Mouse (Mus musculus) CH12.LX (cell line): ENCODE data around the gene Sbk3. TPM values are rescaled to one million over a fixed set of nuclear protein-coding genes. Genes with fewer than 3 reads are reported as not detected.

Experiments used
- DNase-seq: peaks from one replicate; pipeline ENCODE4 v3.0.0-alpha.2; 2013; ENCODE audit errors: extremely low read depth
- H3K27ac ChIP-seq: 2 replicates; pipeline ENCODE4 v1.5.1; 2012; ENCODE audit warnings: low read depth, mild to moderate bottlenecking, control low read depth, moderate library complexity; ENCODE audit not compliant: insufficient read depth
- H3K27me3 ChIP-seq: replicated peaks from 2 replicates; pipeline ENCODE3; 2012; ENCODE audit warnings: inconsistent platforms
- H3K36me3 ChIP-seq, 2 experiments: replicated peaks in 1 of 2; 2 replicates each; pipeline versions ENCODE3 to v1.6.1; 2012; ENCODE audit warnings: inconsistent platforms in 1 of 2, low read length in 1 of 2, mild to moderate bottlenecking in 1 of 2, mixed read lengths in 1 of 2, moderate library complexity in 1 of 2; ENCODE audit not compliant: control insufficient read depth in 1 of 2, insufficient read depth in 1 of 2
- H3K4me1 ChIP-seq, 2 experiments: 2 replicates each; pipeline ENCODE4 v1.6.1; 2012; ENCODE audit warnings: inconsistent platforms in 1 of 2, moderate library complexity in 1 of 2; ENCODE audit not compliant: insufficient read depth in 2 of 2, control insufficient read depth in 1 of 2
- H3K4me2 ChIP-seq: 2 replicates; pipeline ENCODE4 v1.6.1; 2012; ENCODE audit warnings: low read depth, mild to moderate bottlenecking, control low read depth; ENCODE audit not compliant: poor library complexity, insufficient read depth, severe bottlenecking
- H3K4me3 ChIP-seq, 3 experiments: fragments of 150-350 bp in 1 of 3; sonication (generic) in 1 of 3; replicated peaks in 1 of 3; 2 replicates each; pipeline versions ENCODE3 to v1.5.1; 2011 to 2012; ENCODE audit warnings: low read depth in 2 of 3, low read length in 2 of 3, mild to moderate bottlenecking in 2 of 3, moderate library complexity in 2 of 3, control low read depth in 1 of 3, improper control_type of control experiment in 1 of 3, inconsistent platforms in 1 of 3, mixed read lengths in 1 of 3; ENCODE audit not compliant: poor library complexity in 1 of 3
- H3K79me2 ChIP-seq: replicated peaks from 2 replicates; pipeline ENCODE4 v1.6.1; 2012; ENCODE audit warnings: mild to moderate bottlenecking, moderate library complexity; ENCODE audit not compliant: control insufficient read depth, poor library complexity, insufficient read depth, severe bottlenecking; ENCODE audit errors: extremely low read depth
- H3K9ac ChIP-seq: 2 replicates; pipeline ENCODE4 v1.6.1; 2012; ENCODE audit warnings: low read depth, mild to moderate bottlenecking, control low read depth, moderate library complexity; ENCODE audit not compliant: insufficient read depth
- H3K9me3 ChIP-seq: replicated peaks from 2 replicates; pipeline ENCODE3; 2012; ENCODE audit warnings: low read length, inconsistent platforms, mixed read lengths
- CHD1 ChIP-seq: IDR thresholded peaks from 2 replicates; pipeline ENCODE4 v1.6.1; 2012; ENCODE audit warnings: low read depth, low read length, improper control_type of control experiment, inconsistent platforms
- CHD2 ChIP-seq: IDR thresholded peaks from 2 replicates; pipeline ENCODE4 v1.6.1; 2011; ENCODE audit warnings: low read length, improper control_type of control experiment
- E2F4 ChIP-seq: IDR thresholded peaks from 2 replicates; pipeline ENCODE4 v1.6.1; 2011; ENCODE audit warnings: low read depth, low read length, improper control_type of control experiment; ENCODE audit not compliant: insufficient replicate concordance
- ELF1 ChIP-seq: IDR thresholded peaks from 2 replicates; pipeline ENCODE4 v1.6.1; 2014; ENCODE audit warnings: low read depth, mild to moderate bottlenecking, inconsistent platforms, low read length, improper control_type of control experiment
- GABPA ChIP-seq: IDR thresholded peaks from 2 replicates; pipeline ENCODE4 v1.6.1; 2012; ENCODE audit warnings: low read depth, low read length, improper control_type of control experiment, inconsistent platforms; ENCODE audit not compliant: insufficient replicate concordance
- JUND ChIP-seq: conservative IDR thresholded peaks from 2 replicates; pipeline ENCODE4 v1.6.1; 2011; ENCODE audit warnings: low read depth, low read length, improper control_type of control experiment
- KAT2A ChIP-seq: IDR thresholded peaks from 2 replicates; pipeline ENCODE4 v1.6.1; 2012; ENCODE audit warnings: low read length, improper control_type of control experiment, inconsistent platforms; ENCODE audit not compliant: insufficient replicate concordance
- MAX ChIP-seq: IDR thresholded peaks from 2 replicates; pipeline ENCODE4 v1.6.1; 2011; ENCODE audit warnings: low read length, improper control_type of control experiment
- MYC ChIP-seq: IDR thresholded peaks from 2 replicates; pipeline ENCODE4 v1.6.1; 2011; ENCODE audit warnings: low read depth, mild to moderate bottlenecking, improper control_type of control experiment, low read length
- NELFE ChIP-seq: IDR thresholded peaks from 2 replicates; pipeline ENCODE4 v1.6.1; 2011; ENCODE audit warnings: low read depth, low read length, improper control_type of control experiment
- PAX5 ChIP-seq: IDR thresholded peaks from 2 replicates; pipeline ENCODE4 v1.6.1; 2012; ENCODE audit warnings: low read length, inconsistent platforms, mixed read lengths
- RCOR1 ChIP-seq: conservative IDR thresholded peaks from 2 replicates; pipeline ENCODE4 v1.6.1; 2012; ENCODE audit warnings: low read depth, mild to moderate bottlenecking, inconsistent platforms, low read length, improper control_type of control experiment
- UBTF ChIP-seq: IDR thresholded peaks from 2 replicates; pipeline ENCODE4 v1.6.1; 2012; ENCODE audit warnings: low read depth, mild to moderate bottlenecking, inconsistent platforms, low read length, improper control_type of control experiment, moderate library complexity
- USF1 ChIP-seq: IDR thresholded peaks from 2 replicates; pipeline ENCODE4 v1.6.1; 2014; ENCODE audit warnings: low read depth, mild to moderate bottlenecking, inconsistent platforms, low read length, improper control_type of control experiment
- USF2 ChIP-seq: conservative IDR thresholded peaks from 2 replicates; pipeline ENCODE4 v1.6.1; 2011; ENCODE audit warnings: low read depth, low read length, improper control_type of control experiment
- ZC3H11A ChIP-seq: IDR thresholded peaks from 2 replicates; pipeline ENCODE4 v1.6.1; 2012; ENCODE audit warnings: low read depth, mild to moderate bottlenecking, inconsistent platforms, low read length, improper control_type of control experiment
- ZMIZ1 ChIP-seq: IDR thresholded peaks from 2 replicates; pipeline ENCODE4 v1.6.1; 2012; ENCODE audit warnings: low read depth, mild to moderate bottlenecking, inconsistent platforms, low read length, improper control_type of control experiment
- ZNF384 ChIP-seq: IDR thresholded peaks from 2 replicates; pipeline ENCODE4 v1.6.1; 2012; ENCODE audit warnings: low read depth, low read length, improper control_type of control experiment, inconsistent platforms
- dilution Hi-C: fragments of 300-500 bp; cut with MboI; formaldehyde crosslinking; loops from 2 replicates; pipeline ENCODE4 v1.14.3; 2020; ENCODE audit warnings: low sequenced_read_pairs; ENCODE audit not compliant: extremely low pct_unique_long_range_greater_than_20kb, extremely low pct_ligation_motif_present
- in situ Hi-C: fragments of 300-500 bp; cut with MboI; formaldehyde crosslinking; loops from 3 replicates; pipeline ENCODE4 v1.14.3; 2019; ENCODE audit warnings: low sequenced_read_pairs, low pct_ligation_motif_present, low pct_unique_long_range_greater_than_20kb, mixed read lengths
- polyA plus RNA-seq: library from polyadenylated mRNA; unstranded; fragments of >175 nt; gene quantifications from 2 replicates; pipeline ENCODE4 v1.2.1, GENCODE M21; 2012; ENCODE audit warnings: low read depth; ENCODE audit not compliant: insufficient read length
- total RNA-seq, 2 experiments: library from RNA; depleted of rRNA; stranded (reverse); fragments of 300-350 nt in 1 of 2; fragments of >200 nt in 1 of 2; gene quantifications; 2 replicates each; pipeline ENCODE4 v1.2.3; 2012 to 2014

Sbk3 gene
- total and polyA plus RNA-seq, 3 experiments = not detected

DNA sequence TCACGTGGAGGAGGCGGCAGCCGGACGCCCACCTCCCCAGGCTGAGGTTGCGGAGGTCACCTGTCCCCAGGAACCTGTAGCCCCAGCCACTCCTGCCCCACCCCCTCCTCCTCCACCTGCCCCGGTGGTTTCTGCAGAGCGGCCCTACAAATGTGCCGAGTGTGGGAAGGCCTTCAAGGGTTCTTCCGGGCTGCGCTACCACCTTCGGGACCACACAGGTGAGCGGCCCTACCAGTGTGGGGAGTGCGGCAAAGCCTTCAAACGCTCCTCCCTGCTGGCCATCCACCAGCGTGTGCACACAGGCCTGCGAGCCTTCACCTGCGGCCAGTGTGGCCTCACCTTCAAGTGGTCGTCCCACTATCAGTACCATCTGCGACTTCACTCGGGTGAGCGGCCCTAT lies 51.0 kb downstream of the Sbk3 start:
- Histone ChIP-seq H3K36me3 (peaks cover 34 to 50% of the 10 kb centered on the region in 2 experiments), H3K4me2 (no peak overlapping the region), H3K4me3 (no peak overlapping the region), H3K27me3 (no peaks in the 10 kb centered on the region), H3K79me2 (no peaks in the 10 kb centered on the region), H3K9me3 (no peaks in the 10 kb centered on the region), H3K27ac (no peak overlapping the region), H3K4me1 (peaks cover 10 to 25% of the 10 kb centered on the region in 2 experiments), H3K9ac (no peak overlapping the region)
- DNase-seq = no peak
- TF ChIP-seq NELFE (no peak), USF1 (no peak)
- in situ Hi-C loops = no loop called here
- dilution Hi-C loops = no loop called here

DNA sequence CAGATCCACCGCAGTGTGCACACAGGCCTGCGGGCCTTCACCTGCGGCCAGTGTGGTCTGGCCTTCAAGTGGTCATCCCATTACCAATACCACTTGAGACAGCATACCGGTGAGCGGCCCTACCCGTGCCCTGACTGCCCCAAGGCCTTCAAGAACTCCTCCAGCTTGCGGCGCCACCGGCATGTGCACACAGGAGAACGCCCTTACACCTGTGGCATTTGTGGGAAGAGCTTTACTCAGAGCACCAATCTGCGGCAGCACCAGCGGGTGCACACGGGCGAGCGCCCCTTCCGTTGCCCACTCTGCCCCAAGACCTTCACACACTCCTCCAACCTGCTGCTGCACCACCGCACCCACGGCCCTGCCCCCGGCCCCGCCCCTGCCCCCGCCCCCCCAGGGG lies 51.9 kb downstream of the Sbk3 start:
- Histone ChIP-seq H3K9ac (no peak overlapping the region), H3K4me3 (no peak overlapping the region), H3K9me3 (no peaks in the 10 kb centered on the region), H3K36me3 (peaks cover 34 to 50% of the 10 kb centered on the region in 2 experiments), H3K79me2 (no peaks in the 10 kb centered on the region), H3K4me2 (no peak overlapping the region), H3K27me3 (no peaks in the 10 kb centered on the region), H3K4me1 (peaks cover 13 to 20% of the 10 kb centered on the region in 2 experiments), H3K27ac (no peak overlapping the region)
- no peak for DNase-seq
- in situ Hi-C loops = no loop called here
- TF ChIP-seq ELF1 = no peak
- no peak for TF ChIP-seq GABPA
- TF ChIP-seq ZMIZ1 = no peak
- no peak for TF ChIP-seq RCOR1
- no peak for TF ChIP-seq CHD2
- no peak for TF ChIP-seq PAX5
- no peak for TF ChIP-seq MYC
- no peak for TF ChIP-seq ZNF384
- no peak for TF ChIP-seq ZC3H11A
- TF ChIP-seq KAT2A = no peak
- no peak for TF ChIP-seq JUND
- TF ChIP-seq USF1 = no peak
- TF ChIP-seq MAX = no peak
- no peak for TF ChIP-seq CHD1
- no peak for TF ChIP-seq USF2
- no peak for TF ChIP-seq UBTF
- TF ChIP-seq E2F4 = no peak
- dilution Hi-C loops = no loop called here
